Mouse (Mus musculus): ENCODE results near the gene Slc30a1.

Slc30a1 gene

DNA sequence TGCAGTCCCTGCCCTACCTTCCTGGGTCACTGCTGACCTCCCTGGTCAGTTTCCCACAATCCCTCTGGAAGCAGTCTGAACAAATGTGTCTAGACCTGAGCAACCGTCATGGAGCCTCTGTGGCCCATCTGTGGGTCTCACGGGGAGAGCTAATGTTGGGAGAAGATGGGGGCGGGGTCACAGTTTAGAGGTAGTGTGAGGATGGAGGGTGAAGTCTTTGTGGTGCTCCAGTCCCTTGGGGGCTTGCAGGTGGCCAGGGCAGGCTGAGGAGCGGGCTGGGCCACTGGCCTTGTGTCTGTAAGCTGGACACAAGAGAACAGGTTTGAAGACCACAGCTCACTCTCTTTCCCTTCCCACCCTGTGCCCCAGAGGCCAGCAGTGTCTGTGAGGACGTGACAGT lies 39.2 kb downstream of the Slc30a1 start:
- no peak for DNase-seq

DNA sequence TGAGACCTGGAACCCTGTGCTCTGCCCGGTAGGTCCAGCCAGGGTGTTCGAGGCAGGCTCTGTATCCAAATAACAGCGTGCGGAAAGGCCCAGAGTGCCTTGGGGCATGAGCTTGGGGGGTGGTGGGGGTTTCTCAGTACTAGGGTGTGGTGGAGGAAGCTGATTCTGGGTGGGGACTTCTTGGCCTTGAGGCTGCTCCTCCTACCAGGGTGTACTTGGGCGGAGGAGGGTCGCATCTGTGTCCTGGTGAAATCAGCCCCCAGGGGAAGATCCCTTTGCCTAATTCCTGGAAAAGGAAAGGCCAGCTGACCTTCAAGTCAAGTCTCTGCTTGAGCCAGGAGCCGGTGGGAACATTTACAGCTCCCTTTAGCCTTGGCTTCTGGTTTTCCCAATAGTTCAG lies 39.7 kb downstream of the Slc30a1 start:
- no peak for DNase-seq

DNA sequence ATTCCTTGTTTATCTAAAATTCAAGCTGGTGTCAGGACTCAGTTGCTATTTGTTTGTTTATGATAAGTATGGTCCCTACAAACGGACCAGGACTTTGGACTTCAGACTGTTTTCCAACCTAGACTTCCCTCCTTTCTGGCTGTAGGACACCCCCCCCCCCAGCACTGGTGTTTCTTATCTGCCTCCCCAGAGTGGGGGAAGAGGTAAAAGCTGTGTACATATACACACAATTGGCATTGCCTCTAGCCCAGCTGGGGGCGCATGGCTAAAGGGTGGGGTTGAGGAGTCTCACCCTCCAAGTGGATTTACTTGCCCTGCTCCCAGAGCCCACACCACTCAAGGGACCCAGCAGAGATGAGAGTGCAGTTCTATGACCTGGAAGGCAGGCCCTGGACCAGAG lies 40.3 kb downstream of the Slc30a1 start:
- no peak for DNase-seq

GRCm38 (mm10) chr1:191947796-191948195 lies 41.2 kb downstream of the Slc30a1 start:
- no peak for DNase-seq

DNA sequence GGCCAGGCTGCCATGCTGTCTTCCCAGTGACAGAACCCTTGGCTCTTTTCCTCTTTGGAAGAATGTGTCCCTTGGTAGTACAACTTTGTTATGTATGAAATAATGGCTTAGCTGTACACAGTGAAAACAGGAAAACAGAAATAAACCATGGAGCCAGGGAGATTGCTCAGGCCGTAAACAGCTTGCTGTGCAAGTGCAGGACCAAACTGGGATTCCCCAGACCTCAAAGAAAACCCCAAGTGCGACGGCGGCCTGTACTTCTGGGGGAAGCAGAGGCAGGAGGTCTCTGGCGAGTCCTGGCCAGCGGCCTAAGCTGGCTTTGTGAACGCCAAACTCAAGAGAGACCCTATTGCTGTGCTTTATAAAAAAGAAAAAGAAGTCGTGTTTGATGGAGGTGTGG lies 42.0 kb downstream of the Slc30a1 start:
- DNase-seq: no peak

DNA sequence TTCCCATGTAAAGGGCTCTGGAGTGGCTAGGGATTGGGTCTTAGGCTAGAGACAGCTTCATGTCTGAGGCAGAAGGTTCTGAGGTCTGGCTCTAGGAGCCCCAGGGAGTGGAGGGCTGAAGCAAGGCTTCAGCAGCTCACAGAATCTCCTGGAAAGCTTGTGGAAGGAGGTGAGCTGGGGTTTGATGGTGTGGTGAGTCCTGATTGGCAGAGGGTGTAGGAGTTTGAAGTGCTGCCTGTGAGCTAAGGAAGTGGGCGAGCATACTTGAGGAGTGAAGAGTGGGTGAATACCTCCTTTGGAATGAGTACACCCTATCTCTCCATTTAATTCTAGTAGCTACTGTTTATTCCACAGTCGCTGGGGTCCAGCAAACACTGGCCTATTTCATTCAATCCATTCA lies 44.0 kb downstream of the Slc30a1 start:
- no peak for DNase-seq

GRCm38 (mm10) chr1:191952733-191953335 lies 46.3 kb downstream of the Slc30a1 start:
- peak; percentile 87 for DNase-seq

DNA sequence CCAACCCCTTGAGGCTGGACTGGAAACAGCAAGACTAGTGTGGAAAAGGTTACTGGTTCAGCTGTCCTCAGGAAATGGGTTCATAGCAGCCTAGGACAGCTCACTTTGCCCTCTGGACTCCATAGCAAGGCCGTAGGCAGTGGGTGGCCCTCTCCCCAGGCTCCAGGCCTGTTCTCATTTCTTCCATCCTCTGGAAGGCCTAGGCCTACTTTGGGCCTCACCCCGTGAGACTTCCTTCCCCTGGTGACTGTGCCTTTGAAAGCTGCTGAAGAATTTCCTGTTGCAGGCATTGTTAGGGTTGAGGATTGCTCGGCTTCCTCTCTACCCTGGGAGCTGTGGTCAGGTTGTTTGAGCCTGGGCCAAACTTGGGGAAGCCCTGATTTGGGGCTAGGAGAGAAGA lies 48.5 kb downstream of the Slc30a1 start:
- DNase-seq: no peak

GRCm38 (mm10) chr1:191956261-191956660 lies 49.7 kb downstream of the Slc30a1 start:
- no peak for DNase-seq

DNA sequence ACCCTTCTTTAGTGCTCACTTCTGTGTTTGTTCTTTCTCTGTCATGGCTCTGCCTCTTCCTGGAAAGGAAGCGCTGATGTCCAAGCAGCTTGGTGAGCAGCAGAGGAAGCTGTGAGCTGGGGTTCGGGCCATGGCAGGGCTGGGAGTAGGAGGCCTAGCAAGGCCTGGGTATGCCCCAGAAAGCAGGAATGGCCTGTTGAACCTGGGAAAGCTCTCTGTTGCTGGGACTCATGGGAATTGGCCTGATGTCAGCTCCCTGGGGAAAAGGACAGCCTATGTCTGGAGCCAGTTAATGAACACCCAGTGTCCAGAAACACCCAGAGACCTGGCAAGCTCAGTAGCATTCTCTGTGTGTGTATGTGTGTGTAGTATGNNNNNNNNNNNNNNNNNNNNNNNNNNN lies 50.3 kb downstream of the Slc30a1 start:
- DNase-seq: no peak

DNA sequence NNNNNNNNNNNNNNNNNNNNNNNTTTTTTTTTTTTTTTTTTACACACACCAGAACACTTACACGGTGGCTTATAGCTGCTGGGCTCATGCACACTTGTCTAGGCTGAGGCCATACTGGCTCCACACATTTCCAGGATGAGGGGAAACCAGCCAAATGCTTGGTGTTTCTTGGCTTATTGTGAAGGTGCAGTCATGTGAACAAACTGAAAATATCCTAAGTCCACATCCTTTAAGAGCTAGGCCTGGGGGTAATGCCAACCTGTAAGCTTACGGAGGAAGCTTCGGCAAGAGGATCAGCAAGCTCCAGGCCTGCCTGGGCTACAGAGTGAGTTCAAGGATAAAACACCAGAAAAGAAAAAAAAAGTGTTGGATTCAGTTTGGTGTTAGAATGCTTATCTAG lies 50.8 kb downstream of the Slc30a1 start:
- DNase-seq: no peak

DNA sequence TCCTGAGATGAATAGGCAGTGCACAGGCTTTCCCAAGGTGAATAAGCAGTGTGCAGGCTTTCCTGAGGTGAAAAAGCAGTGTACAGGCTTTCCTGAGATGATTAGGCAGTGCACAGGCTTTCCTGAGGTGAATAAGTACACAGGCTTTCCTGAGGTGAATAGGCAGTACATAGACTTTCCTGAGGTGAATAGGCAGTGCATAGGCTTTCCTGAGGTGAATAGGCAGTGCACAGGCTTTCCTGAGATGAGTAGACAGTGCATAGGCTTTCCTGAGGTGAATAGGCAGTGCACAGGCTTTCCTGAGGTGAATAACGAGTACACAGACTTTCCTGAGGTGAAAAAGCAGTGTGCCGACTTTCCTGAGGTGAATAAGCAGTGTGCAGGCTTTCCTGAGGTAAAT lies 54.4 kb downstream of the Slc30a1 start:
- no peak for DNase-seq

Measured in layer of hippocampus, adult 9-11 months (tissue).